Mouse (Mus musculus): ENCODE measurements around the gene Gm11011. TPM values are rescaled to one million over a fixed set of nuclear protein-coding genes. Genes with fewer than 3 reads are reported as not detected.
"Not testable (repeated sequence)": the region's sequence is repeated elsewhere in the genome, so short reads cannot be mapped to it uniquely, and the experiment has no call there.

Gene Gm11011
- polyA plus RNA-seq (2012; rRNA removed) = not detected in 2 replicates
- polyA plus RNA-seq (2014; fragmentation: Nextera tagmentation; extraction: Ambion mirVana) = not detected in 2 replicates

- H3K36me3 ChIP-seq (replicated peaks; ENCODE audit: control insufficient read depth, insufficient read depth, low read depth); H3K27ac ChIP-seq; H3K4me2 ChIP-seq (ENCODE audit: low read depth); H3K4me1 ChIP-seq (replicated peaks; ENCODE audit: control insufficient read depth in 2 of 2, insufficient read depth in 2 of 2, low read length in 1 of 2); H3K27me3 ChIP-seq (ENCODE audit: control insufficient read depth, insufficient read depth, low read length); H3K9me3 ChIP-seq (ENCODE audit: control insufficient read depth, low read length); ATAC-seq (ENCODE audit: insufficient read depth); DNase-seq (ENCODE audit: low read depth in 3 of 3, low spot score in 3 of 3); H3K4me3 ChIP-seq (ENCODE audit: insufficient read depth in 1 of 2, low read depth in 2 of 2, low read length in 2 of 2); H3K9ac ChIP-seq (replicated peaks): not testable (repeated sequence)
These were observed at the start of gene Gm11011 for GRCm38 (mm10) chr2:169587645-169588044. Gm11011 (minus strand) TSS chr2:169587745.

GRCm38 (mm10) chr2:169636414-169636813, 48.9 kb upstream of the Gm11011 start:
- H3K9me3 ChIP-seq (ENCODE audit: control insufficient read depth, low read length) = no peaks in the 10 kb centered on the region
- TF ChIP-seq EP300 (IDR thresholded peaks at IDR 0.05; ENCODE audit: low read depth) (no peak), CTCF (IDR thresholded peaks at IDR 0.05; ENCODE audit: low read depth) (no peak)
- 67% methylated on average over 4 of the region's 4 CpGs for WGBS (ENCODE audit: insufficient replicate concordance)
- ATAC-seq (ENCODE audit: insufficient read depth) = no peak
- no peak overlapping the region for H3K27ac ChIP-seq
- no peaks in the 10 kb centered on the region for H3K27me3 ChIP-seq (ENCODE audit: control insufficient read depth, insufficient read depth, low read length)
- H3K4me2 ChIP-seq (ENCODE audit: low read depth) = no peak overlapping the region
- no peak overlapping the region for H3K9ac ChIP-seq (replicated peaks)
- no peaks in the 10 kb centered on the region for H3K36me3 ChIP-seq (replicated peaks; ENCODE audit: control insufficient read depth, insufficient read depth, low read depth)
- no peak overlapping the region for H3K4me3 ChIP-seq (ENCODE audit: insufficient read depth in 1 of 2, low read depth in 2 of 2, low read length in 2 of 2)
- no peak for DNase-seq (ENCODE audit: low read depth in 3 of 3, low spot score in 3 of 3)
- H3K4me1 ChIP-seq (replicated peaks; ENCODE audit: control insufficient read depth in 2 of 2, insufficient read depth in 2 of 2, low read length in 1 of 2) = peaks cover 0 to 5% of the 10 kb centered on the region in 2 experiments; a peak in 2 of 4 replicates

GRCm38 (mm10) chr2:169635428-169635827, 47.9 kb upstream of the Gm11011 start:
- no peak for TF ChIP-seq EP300 (IDR thresholded peaks at IDR 0.05; ENCODE audit: low read depth)
- TF ChIP-seq CTCF (IDR thresholded peaks at IDR 0.05; ENCODE audit: low read depth) = no peak
- whole genome bisulfite sequencing (ENCODE audit: insufficient replicate concordance) = 43% methylated on average over 7 of the region's 7 CpGs
- Histone ChIP-seq H3K4me1 (replicated peaks; ENCODE audit: control insufficient read depth in 2 of 2, insufficient read depth in 2 of 2, low read length in 1 of 2) (peaks cover 0 to 5% of the 10 kb centered on the region in 2 experiments; a peak in 2 of 4 replicates), H3K9ac (replicated peaks) (no peak overlapping the region), H3K4me2 (ENCODE audit: low read depth) (peak overlapping the region; percentile 0; the same call in 1 of the 2 replicates), H3K4me3 (ENCODE audit: insufficient read depth in 1 of 2, low read depth in 2 of 2, low read length in 2 of 2) (peak overlapping the region in 1 of 2 experiments; percentile 13; a peak in 1 of 4 replicates), H3K27me3 (ENCODE audit: control insufficient read depth, insufficient read depth, low read length) (no peaks in the 10 kb centered on the region), H3K36me3 (replicated peaks; ENCODE audit: control insufficient read depth, insufficient read depth, low read depth) (no peaks in the 10 kb centered on the region), H3K27ac (no peak overlapping the region), H3K9me3 (ENCODE audit: control insufficient read depth, low read length) (no peaks in the 10 kb centered on the region)
- DNase-seq (ENCODE audit: low read depth in 3 of 3, low spot score in 3 of 3) (no peak), ATAC-seq (ENCODE audit: insufficient read depth) (no peak)

- no peak overlapping the region for H3K27ac ChIP-seq
- DNase-seq (ENCODE audit: low read depth in 3 of 3, low spot score in 3 of 3) (no peak), ATAC-seq (ENCODE audit: insufficient read depth) (no peak)
- H3K4me3 ChIP-seq (ENCODE audit: insufficient read depth in 1 of 2, low read depth in 2 of 2, low read length in 2 of 2) = peak overlapping the region; percentile 52 to 55; a peak in 3 of 4 replicates
- WGBS (ENCODE audit: insufficient replicate concordance) = 44% methylated on average over 17 of the region's 17 CpGs
- TF ChIP-seq EP300 (IDR thresholded peaks at IDR 0.05; ENCODE audit: low read depth) = no peak
- no peak for TF ChIP-seq CTCF (IDR thresholded peaks at IDR 0.05; ENCODE audit: low read depth)
- peaks cover 0 to 1% of the 10 kb centered on the region in 2 experiments; a peak in 2 of 4 replicates for H3K4me1 ChIP-seq (replicated peaks; ENCODE audit: control insufficient read depth in 2 of 2, insufficient read depth in 2 of 2, low read length in 1 of 2)
- H3K27me3 ChIP-seq (ENCODE audit: control insufficient read depth, insufficient read depth, low read length) = no peaks in the 10 kb centered on the region
- no peak overlapping the region; the same call in 1 of the 2 replicates for H3K9ac ChIP-seq (replicated peaks)
- peak overlapping the region; percentile 53 for H3K4me2 ChIP-seq (ENCODE audit: low read depth)
- no peaks in the 10 kb centered on the region for H3K9me3 ChIP-seq (ENCODE audit: control insufficient read depth, low read length)
- no peaks in the 10 kb centered on the region for H3K36me3 ChIP-seq (replicated peaks; ENCODE audit: control insufficient read depth, insufficient read depth, low read depth)
These were observed 47.3 kb upstream of the Gm11011 start for GRCm38 (mm10) chr2:169634619-169635382.

- H3K27me3 ChIP-seq (ENCODE audit: control insufficient read depth, insufficient read depth, low read length) = no peaks in the 10 kb centered on the region
- DNase-seq (ENCODE audit: low read depth in 3 of 3, low spot score in 3 of 3) (no peak), ATAC-seq (ENCODE audit: insufficient read depth) (no peak)
- no peak overlapping the region for H3K27ac ChIP-seq
- 1% methylated on average over 28 of the region's 38 CpGs for WGBS (ENCODE audit: insufficient replicate concordance)
- H3K9me3 ChIP-seq (ENCODE audit: control insufficient read depth, low read length) = no peaks in the 10 kb centered on the region
- peak overlapping the region; percentile 42 for H3K9ac ChIP-seq (replicated peaks)
- TF ChIP-seq EP300 (IDR thresholded peaks at IDR 0.05; ENCODE audit: low read depth) = no peak
- no peak for TF ChIP-seq CTCF (IDR thresholded peaks at IDR 0.05; ENCODE audit: low read depth)
- peak overlapping the region; percentile 52 to 55 for H3K4me3 ChIP-seq (ENCODE audit: insufficient read depth in 1 of 2, low read depth in 2 of 2, low read length in 2 of 2)
- H3K36me3 ChIP-seq (replicated peaks; ENCODE audit: control insufficient read depth, insufficient read depth, low read depth) = no peaks in the 10 kb centered on the region
- H3K4me2 ChIP-seq (ENCODE audit: low read depth) = peak overlapping the region; percentile 53
- H3K4me1 ChIP-seq (replicated peaks; ENCODE audit: control insufficient read depth in 2 of 2, insufficient read depth in 2 of 2, low read length in 1 of 2) = peaks cover 0 to 1% of the 10 kb centered on the region in 2 experiments; a peak in 2 of 4 replicates
These were observed 46.1 kb upstream of the Gm11011 start for GRCm38 (mm10) chr2:169633491-169634289.

Data from liver, embryonic 14.5 days (tissue).